Mouse (Mus musculus) embryonic facial prominence, embryonic 11.5 days (tissue): Measurements from ENCODE around the gene Serbp1. TPM values are rescaled to one million over a fixed set of nuclear protein-coding genes. Genes with fewer than 3 reads are reported as not detected.

Experiments
- ATAC-seq: fragments of 200-750 bp; cut with Nextera tagmentation; replicated peaks from 2 replicates; pipeline ENCODE4 v1.8.0; 2017; ENCODE audit warnings: low read depth; ENCODE audit not compliant: insufficient number of reproducible peaks, low FRiP score, low TSS enrichment
- DNase-seq: peaks from one replicate; pipeline ENCODE4 v3.0.0-alpha.2; 2015; ENCODE audit warnings: low spot score
- H3K27ac ChIP-seq: fragments of 300-500 bp; sonication (generic); replicated peaks from 2 replicates; pipeline ENCODE4 v1.5.1; 2014; ENCODE audit warnings: mild to moderate bottlenecking, low read depth, low read length, control low read depth
- H3K27me3 ChIP-seq: fragments of 300-500 bp; sonication (generic); 2 replicates; pipeline ENCODE4 v1.6.1; 2014; ENCODE audit warnings: mild to moderate bottlenecking, low read length, moderate library complexity, mixed read lengths; ENCODE audit not compliant: control insufficient read depth, insufficient read depth
- H3K36me3 ChIP-seq: fragments of 300-500 bp; sonication (generic); replicated peaks from 2 replicates; pipeline ENCODE4 v1.6.1; 2014; ENCODE audit warnings: low read depth, mild to moderate bottlenecking, low read length, moderate library complexity, mixed read lengths; ENCODE audit not compliant: control insufficient read depth, insufficient read depth
- H3K4me1 ChIP-seq: fragments of 300-500 bp; sonication (generic); 2 replicates; pipeline ENCODE4 v1.6.1; 2014; ENCODE audit warnings: low read length, mixed read lengths; ENCODE audit not compliant: control insufficient read depth, insufficient read depth
- H3K4me2 ChIP-seq: fragments of 300-500 bp; sonication (generic); 2 replicates; pipeline ENCODE4 v1.6.1; 2014; ENCODE audit warnings: low read depth, mild to moderate bottlenecking, control low read depth, low read length, moderate library complexity
- H3K4me3 ChIP-seq: fragments of 300-500 bp; sonication (generic); 2 replicates; pipeline ENCODE4 v1.5.1; 2014; ENCODE audit warnings: low read depth, low read length, control low read depth
- H3K9ac ChIP-seq: fragments of 300-500 bp; sonication (generic); replicated peaks from 2 replicates; pipeline ENCODE4 v1.6.1; 2014; ENCODE audit warnings: mild to moderate bottlenecking, control low read depth, low read length
- H3K9me3 ChIP-seq: fragments of 300-500 bp; sonication (generic); replicated peaks from 2 replicates; pipeline ENCODE4 v1.6.1; 2016; ENCODE audit warnings: mild to moderate bottlenecking, low read length, inconsistent platforms, mixed read lengths; ENCODE audit not compliant: control insufficient read depth
- WGBS: fragments of 180-500 bp; shearing (Covaris S2); extraction: QIAGEN DNeasy Blood & Tissue Kit; methylation state at CpG from one replicate; pipeline ENCODE4 v1.1.7; 2014; 5-methylcytosine and 5-hydroxymethylcytosine counted together
- polyA plus RNA-seq: library from polyadenylated mRNA; unstranded; fragments of >200 nt; fragmentation: Nextera tagmentation; extraction: Ambion mirVana; gene quantifications from 2 replicates; pipeline ENCODE4 v1.2.1, GENCODE M21; 2014

Serbp1 gene
- polyA plus RNA-seq, 1 experiment from 2014 or later = 669 TPM

GRCm38 (mm10) chr6:67223082-67223481 is 14.9 kb upstream of the Serbp1 start:
- Histone ChIP-seq H3K27ac (no peak overlapping the region), H3K4me3 (no peak overlapping the region), H3K36me3 (no peaks in the 10 kb centered on the region), H3K9ac (no peak overlapping the region), H3K27me3 (no peaks in the 10 kb centered on the region), H3K9me3 (no peaks in the 10 kb centered on the region), H3K4me1 (no peaks in the 10 kb centered on the region), H3K4me2 (no peak overlapping the region)
- ATAC-seq = no peak
- WGBS = 88% methylated on average over 1 of the region's 1 CpGs
- DNase-seq = no peak

DNA sequence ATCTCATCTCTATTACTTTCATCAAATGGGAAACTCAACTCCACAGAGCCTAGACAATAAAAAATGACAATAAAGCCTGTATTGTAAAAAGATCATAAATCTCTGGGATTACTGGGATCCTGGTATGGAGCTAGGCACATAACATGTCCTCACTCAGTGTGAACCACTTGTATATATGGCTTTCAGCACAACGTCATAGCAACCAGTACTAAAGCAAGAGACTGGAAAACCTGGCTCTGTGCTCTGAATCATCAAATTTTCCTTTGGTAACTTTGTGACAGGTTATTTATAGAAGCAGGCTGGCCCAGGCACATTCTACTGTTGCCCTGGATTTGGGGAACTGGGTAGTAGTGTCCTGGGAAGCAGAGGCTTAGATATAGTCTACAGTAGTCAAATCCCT is 14.5 kb upstream of the Serbp1 start:
- no peak overlapping the region for H3K27ac ChIP-seq
- DNase-seq = no peak
- no peaks in the 10 kb centered on the region for H3K4me1 ChIP-seq
- H3K27me3 ChIP-seq = no peaks in the 10 kb centered on the region
- no peak overlapping the region for H3K4me2 ChIP-seq
- no peak for ATAC-seq
- no peak overlapping the region for H3K9ac ChIP-seq
- no peak overlapping the region for H3K4me3 ChIP-seq
- H3K36me3 ChIP-seq = no peaks in the 10 kb centered on the region
- WGBS = 94% methylated on average over 1 of the region's 1 CpGs
- H3K9me3 ChIP-seq = no peaks in the 10 kb centered on the region

- H3K36me3 ChIP-seq = no peaks in the 10 kb centered on the region
- ATAC-seq (no peak), DNase-seq (no peak)
- WGBS = 61% methylated on average over 4 of the region's 4 CpGs
- H3K4me2 ChIP-seq = no peak overlapping the region
- no peak overlapping the region for H3K27ac ChIP-seq
- H3K4me1 ChIP-seq = no peaks in the 10 kb centered on the region
- H3K27me3 ChIP-seq = no peaks in the 10 kb centered on the region; the same call in 1 of the 2 replicates
- H3K9ac ChIP-seq = no peak overlapping the region
- H3K9me3 ChIP-seq = no peaks in the 10 kb centered on the region
- H3K4me3 ChIP-seq = no peak overlapping the region
These were observed 11.7 kb upstream of the Serbp1 start for GRCm38 (mm10) chr6:67226286-67226685.

GRCm38 (mm10) chr6:67228459-67229107 is 9.4 kb upstream of the Serbp1 start:
- Histone ChIP-seq H3K9ac (no peak overlapping the region), H3K4me2 (peak overlapping the region; percentile 27), H3K27ac (no peak overlapping the region), H3K27me3 (no peaks in the 10 kb centered on the region; the same call in 1 of the 2 replicates), H3K9me3 (no peaks in the 10 kb centered on the region), H3K4me1 (no peaks in the 10 kb centered on the region), H3K36me3 (no peaks in the 10 kb centered on the region), H3K4me3 (no peak overlapping the region)
- WGBS = 9% methylated on average over 18 of the region's 18 CpGs
- ATAC-seq (peak; percentile 68), DNase-seq (peak; percentile 42)

DNA sequence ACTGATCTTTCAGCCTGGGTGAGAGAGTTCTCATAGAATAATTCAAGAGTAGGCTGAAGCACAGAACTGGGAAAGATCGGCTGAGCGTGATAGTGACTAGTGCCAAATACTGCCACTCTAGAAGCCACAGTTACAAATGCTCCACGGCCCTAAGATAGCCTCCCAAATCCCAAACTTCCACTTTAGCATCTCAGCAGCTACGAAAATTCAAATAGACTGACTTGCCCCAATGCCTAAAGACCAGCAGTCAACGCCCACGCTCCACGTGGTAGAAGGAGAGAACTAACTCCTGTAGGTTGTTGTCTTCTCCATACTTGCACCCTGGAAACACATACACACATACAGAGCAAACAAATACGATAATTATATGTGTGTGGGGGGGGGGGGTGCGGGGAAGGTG is 8.5 kb upstream of the Serbp1 start:
- H3K4me1 ChIP-seq = no peaks in the 10 kb centered on the region
- H3K27me3 ChIP-seq = no peaks in the 10 kb centered on the region; the same call in 1 of the 2 replicates
- H3K36me3 ChIP-seq = no peaks in the 10 kb centered on the region
- no peak overlapping the region for H3K4me3 ChIP-seq
- no peak overlapping the region for H3K9ac ChIP-seq
- H3K9me3 ChIP-seq = no peaks in the 10 kb centered on the region
- WGBS = 38% methylated on average over 9 of the region's 9 CpGs
- H3K27ac ChIP-seq = no peak overlapping the region
- no peak overlapping the region for H3K4me2 ChIP-seq
- no peak for ATAC-seq
- no peak for DNase-seq

- Histone ChIP-seq H3K9ac (no peak overlapping the region), H3K4me2 (no peak overlapping the region), H3K4me1 (no peaks in the 10 kb centered on the region), H3K27me3 (no peaks in the 10 kb centered on the region; the same call in 1 of the 2 replicates), H3K4me3 (no peak overlapping the region), H3K27ac (no peak overlapping the region), H3K9me3 (no peaks in the 10 kb centered on the region), H3K36me3 (no peaks in the 10 kb centered on the region)
- 11% methylated on average over 11 of the region's 11 CpGs for WGBS
- no peak for ATAC-seq
- DNase-seq = peak; percentile 50
These were observed 8.0 kb upstream of the Serbp1 start for GRCm38 (mm10) chr6:67229922-67230518.

DNA sequence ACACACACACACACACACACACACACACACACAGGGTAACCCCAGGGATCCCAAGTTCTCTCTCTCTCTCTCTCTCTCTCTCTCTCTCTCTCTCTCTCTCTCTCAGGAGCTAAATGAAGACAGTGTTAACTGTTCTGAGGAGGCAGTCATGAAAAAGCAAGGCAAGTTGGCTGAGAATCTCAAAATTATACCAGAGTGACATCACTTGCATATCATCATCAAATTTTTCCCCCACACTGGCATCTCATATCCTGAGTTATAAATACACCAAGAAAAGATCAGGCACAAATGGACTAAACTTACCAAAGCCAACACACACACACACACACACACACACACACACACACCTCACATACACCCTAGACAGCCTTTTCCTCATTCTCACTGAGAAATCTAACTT is 7.0 kb upstream of the Serbp1 start:
- Histone ChIP-seq H3K27ac (no peak overlapping the region), H3K9ac (no peak overlapping the region), H3K36me3 (no peaks in the 10 kb centered on the region), H3K4me2 (no peak overlapping the region), H3K4me1 (no peaks in the 10 kb centered on the region), H3K9me3 (no peaks in the 10 kb centered on the region), H3K4me3 (no peak overlapping the region), H3K27me3 (no peaks in the 10 kb centered on the region; the same call in 1 of the 2 replicates)
- no peak for ATAC-seq
- DNase-seq = no peak

GRCm38 (mm10) chr6:67235649-67236048 is 2.3 kb upstream of the Serbp1 start:
- ATAC-seq (no peak), DNase-seq (no peak)
- WGBS = 85% methylated on average over 3 of the region's 3 CpGs
- Histone ChIP-seq H3K9ac (no peak overlapping the region), H3K9me3 (no peaks in the 10 kb centered on the region), H3K4me2 (no peak overlapping the region), H3K4me3 (no peak overlapping the region), H3K4me1 (no peaks in the 10 kb centered on the region), H3K27me3 (no peaks in the 10 kb centered on the region), H3K27ac (no peak overlapping the region), H3K36me3 (no peaks in the 10 kb centered on the region)
